Mouse (Mus musculus): Measurements from ENCODE around the gene Fhl4. TPM values are rescaled to one million over a fixed set of nuclear protein-coding genes. Genes with fewer than 3 reads are reported as not detected.

The Fhl4 gene
- total and polyA plus RNA-seq, 3 experiments: 0.87 to 1.8 (median 0.89) TPM

DNA sequence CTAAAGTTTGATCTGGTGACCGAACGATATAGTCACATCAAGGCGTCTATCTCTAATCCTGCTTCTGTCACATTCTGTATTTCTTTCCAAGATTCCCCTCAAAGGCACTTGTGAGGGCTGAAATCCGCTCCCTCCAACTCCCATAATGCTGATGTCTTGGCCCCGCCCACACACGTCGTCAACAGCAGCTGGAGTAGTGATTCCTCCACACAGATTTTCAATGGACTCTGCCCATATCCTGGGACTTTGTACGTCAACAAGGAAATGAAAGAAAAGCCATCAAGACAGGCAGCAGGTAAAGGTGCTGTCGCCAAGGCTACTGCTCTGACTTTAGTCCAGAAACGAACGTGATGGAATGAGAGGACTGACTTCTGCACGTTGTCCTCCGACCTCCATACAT, 22.9 kb upstream of the Fhl4 start:
- DNase-seq (ENCODE audit: extremely low read depth): no peak
- TF ChIP-seq CHD2 (IDR thresholded peaks at IDR 0.05; ENCODE audit: low read length): no peak
- no peak for TF ChIP-seq GABPA (IDR thresholded peaks at IDR 0.05; ENCODE audit: insufficient replicate concordance, low read depth, low read length)
- TF ChIP-seq IRF4 (IDR thresholded peaks at IDR 0.05; ENCODE audit: low read depth, low read length): no peak
- TF ChIP-seq KAT2A (IDR thresholded peaks at IDR 0.05; ENCODE audit: insufficient replicate concordance, low read length): no peak
- TF ChIP-seq NRF1 (IDR thresholded peaks at IDR 0.05; ENCODE audit: low read depth, low read length): no peak
- TF ChIP-seq TBP (conservative IDR thresholded peaks at IDR 0.05; ENCODE audit: low read depth, low read length): no peak
- no peak for TF ChIP-seq TCF12 (IDR thresholded peaks at IDR 0.05; ENCODE audit: low read depth, low read length)
- TF ChIP-seq MYC (IDR thresholded peaks at IDR 0.05; ENCODE audit: low read depth, low read length): no peak
- TF ChIP-seq ETS1 (conservative IDR thresholded peaks at IDR 0.05; ENCODE audit: low read depth, low read length): no peak
- no peak for TF ChIP-seq SIN3A (IDR thresholded peaks at IDR 0.05; ENCODE audit: low read length)
- no peak for TF ChIP-seq ZKSCAN1 (IDR thresholded peaks at IDR 0.05; ENCODE audit: borderline replicate concordance, low read depth, low read length)
- no peak for TF ChIP-seq JUND (conservative IDR thresholded peaks at IDR 0.05; ENCODE audit: low read depth, low read length)
- TF ChIP-seq BHLHE40 (IDR thresholded peaks at IDR 0.05; ENCODE audit: low read depth, low read length): no peak
- TF ChIP-seq MAFK (IDR thresholded peaks at IDR 0.05; ENCODE audit: insufficient replicate concordance, low read length): no peak
- Histone ChIP-seq H3K79me2 (replicated peaks; ENCODE audit: control insufficient read depth, extremely low read depth, insufficient read depth, poor library complexity, severe bottlenecking) (peaks cover 4% of the 10 kb centered on the region; the same call in 1 of the 2 replicates), H3K27me3 (replicated peaks) (no peaks in the 10 kb centered on the region), H3K9me3 (replicated peaks; ENCODE audit: low read length) (peaks cover 4% of the 10 kb centered on the region), H3K4me2 (ENCODE audit: insufficient read depth, low read depth, poor library complexity, severe bottlenecking) (no peak overlapping the region), H3K36me3 (replicated peaks in 1 of 2; ENCODE audit: control insufficient read depth in 1 of 2, insufficient read depth in 1 of 2, low read length in 1 of 2) (peaks cover 27 to 60% of the 10 kb centered on the region in 2 experiments), H3K9ac (ENCODE audit: insufficient read depth, low read depth) (no peak overlapping the region), H3K27ac (ENCODE audit: insufficient read depth, low read depth) (no peak overlapping the region), H3K4me3 (replicated peaks in 1 of 3; ENCODE audit: low read depth in 2 of 3, low read length in 2 of 3, poor library complexity in 1 of 3) (no peak overlapping the region), H3K4me1 (ENCODE audit: control insufficient read depth in 1 of 2, insufficient read depth in 2 of 2) (peaks cover 8 to 22% of the 10 kb centered on the region in 2 experiments)
- dilution Hi-C loops (cut with MboI; ENCODE audit: extremely low pct_ligation_motif_present, extremely low pct_unique_long_range_greater_than_20kb, low sequenced_read_pairs): no loop called here
- in situ Hi-C loops (cut with MboI; ENCODE audit: low pct_ligation_motif_present, low pct_unique_long_range_greater_than_20kb, low sequenced_read_pairs): no loop called here

GRCm38 (mm10) chr10:85114409-85114808, 12.1 kb upstream of the Fhl4 start:
- dilution Hi-C loops (cut with MboI; ENCODE audit: extremely low pct_ligation_motif_present, extremely low pct_unique_long_range_greater_than_20kb, low sequenced_read_pairs): no loop called here
- TF ChIP-seq MXI1 (IDR thresholded peaks at IDR 0.05; ENCODE audit: low read depth, low read length) (no peak), TCF12 (IDR thresholded peaks at IDR 0.05; ENCODE audit: low read depth, low read length) (no peak), MAX (IDR thresholded peaks at IDR 0.05; ENCODE audit: low read length) (no peak), MYC (IDR thresholded peaks at IDR 0.05; ENCODE audit: low read depth, low read length) (no peak), CHD1 (IDR thresholded peaks at IDR 0.05; ENCODE audit: low read depth, low read length) (no peak), POLR2A (IDR thresholded peaks at IDR 0.05; ENCODE audit: low read depth, low read length) (no peak), CTCF (conservative IDR thresholded peaks at IDR 0.05 in 1 of 2, IDR thresholded peaks at IDR 0.05 in 1 of 2; ENCODE audit: low read depth in 2 of 2, low read length in 2 of 2) (no peak), SMC3 (IDR thresholded peaks at IDR 0.05; ENCODE audit: low read depth, low read length) (no peak), E2F4 (IDR thresholded peaks at IDR 0.05; ENCODE audit: insufficient replicate concordance, low read depth, low read length) (no peak), UBTF (IDR thresholded peaks at IDR 0.05; ENCODE audit: low read depth, low read length) (no peak), ZC3H11A (IDR thresholded peaks at IDR 0.05; ENCODE audit: low read depth, low read length) (no peak), RCOR1 (conservative IDR thresholded peaks at IDR 0.05; ENCODE audit: low read depth, low read length) (no peak), ZNF384 (IDR thresholded peaks at IDR 0.05; ENCODE audit: low read depth, low read length) (no peak), ELF1 (IDR thresholded peaks at IDR 0.05; ENCODE audit: low read depth, low read length) (no peak), POLR2AphosphoS2 (IDR thresholded peaks at IDR 0.05; ENCODE audit: low read depth, low read length) (no peak), PAX5 (IDR thresholded peaks at IDR 0.05; ENCODE audit: low read length) (no peak), MEF2A (IDR thresholded peaks at IDR 0.05; ENCODE audit: borderline replicate concordance, low read depth, low read length) (no peak)

More at GRCm38 (mm10) chr10:85114409-85114808, 12.1 kb upstream of the Fhl4 start:
- H3K27me3 ChIP-seq (replicated peaks): no peaks in the 10 kb centered on the region
- peaks cover 19 to 59% of the 10 kb centered on the region in 2 experiments for H3K36me3 ChIP-seq (replicated peaks in 1 of 2; ENCODE audit: control insufficient read depth in 1 of 2, insufficient read depth in 1 of 2, low read length in 1 of 2)
- H3K4me3 ChIP-seq (replicated peaks in 1 of 3; ENCODE audit: low read depth in 2 of 3, low read length in 2 of 3, poor library complexity in 1 of 3): no peak overlapping the region
- no peaks in the 10 kb centered on the region for H3K9me3 ChIP-seq (replicated peaks; ENCODE audit: low read length)
- in situ Hi-C loops (cut with MboI; ENCODE audit: low pct_ligation_motif_present, low pct_unique_long_range_greater_than_20kb, low sequenced_read_pairs): no loop called here
- H3K27ac ChIP-seq (ENCODE audit: insufficient read depth, low read depth): no peak overlapping the region
- H3K4me2 ChIP-seq (ENCODE audit: insufficient read depth, low read depth, poor library complexity, severe bottlenecking): no peak overlapping the region
- no peaks in the 10 kb centered on the region for H3K4me1 ChIP-seq (ENCODE audit: control insufficient read depth in 1 of 2, insufficient read depth in 2 of 2)
- no peak overlapping the region for H3K9ac ChIP-seq (ENCODE audit: insufficient read depth, low read depth)
- H3K79me2 ChIP-seq (replicated peaks; ENCODE audit: control insufficient read depth, extremely low read depth, insufficient read depth, poor library complexity, severe bottlenecking): peaks cover 4% of the 10 kb centered on the region; the same call in 1 of the 2 replicates
- no peak for DNase-seq (ENCODE audit: extremely low read depth)

All from CH12.LX (cell line).